In the genomic region with DNA sequence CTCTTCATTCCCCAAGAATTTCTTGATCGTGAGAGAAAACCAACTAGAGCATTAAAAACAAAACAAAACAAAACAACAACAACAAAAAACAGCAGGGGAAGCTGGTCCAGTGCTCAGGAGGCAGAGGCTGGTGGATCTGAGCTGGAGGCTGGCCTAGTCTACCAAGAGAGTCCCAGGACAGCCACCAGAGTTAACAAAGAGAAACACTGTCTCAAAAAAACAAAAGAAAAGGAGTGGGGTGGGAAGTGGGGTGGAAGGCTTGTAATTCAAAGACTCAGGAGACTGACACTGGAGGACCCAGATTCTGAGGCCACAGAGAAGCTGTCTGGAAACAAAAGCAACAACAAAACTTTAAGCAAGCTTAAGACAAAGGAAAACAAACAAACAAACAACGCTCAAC, we compare ENCODE assay signal across 11 mouse cellular contexts. TPM values are rescaled to one million over a fixed set of nuclear protein-coding genes. Genes with fewer than 3 reads are reported as not detected.
A peak's percentile ranks its signal among the peaks of the same experiment; 100 is the strongest.
DNase-seq lines count a peak whose midpoint lies in the region; ATAC-seq and TF ChIP-seq lines count a peak whose summit lies in the region.
"Had no signal": no experiment of that assay in that cellular context is flagged by ENCODE, and none has a peak within 500 bp of the region (broad histone marks: within the 10 kb centered on the region; RNA-seq: fewer than 3 reads in every experiment).

No protein-coding gene starts in this region.

- H3K9ac ChIP-seq in heart, embryonic 11.5 days (ENCODE audit: low read depth, low read length), result no peak overlapping the region
- no peak overlapping the region for H3K9ac ChIP-seq in midbrain, embryonic 11.5 days (ENCODE audit: low read length)
- peak overlapping the region; percentile 93 for H3K9ac ChIP-seq in hindbrain, embryonic 14.5 days
- peak overlapping the region; percentile 83; the same call in 1 of the 2 replicates for H3K9ac ChIP-seq in neural tube, embryonic 13.5 days
- H3K9ac ChIP-seq in lung, postnatal 0 days (replicated peaks; ENCODE audit: low read depth), result no peak overlapping the region

- peaks cover 6% of the 10 kb centered on the region; the same call in 1 of the 2 replicates for H3K4me1 ChIP-seq in heart, embryonic 11.5 days (ENCODE audit: control insufficient read depth, insufficient read depth, low read length)
- peaks cover 42% of the 10 kb centered on the region for H3K4me1 ChIP-seq in midbrain, embryonic 10.5 days
- H3K4me1 ChIP-seq in midbrain, embryonic 11.5 days (ENCODE audit: control insufficient read depth, insufficient read depth, low read length), result peaks cover 10% of the 10 kb centered on the region; the same call in 1 of the 2 replicates
- peaks cover 13% of the 10 kb centered on the region for H3K4me1 ChIP-seq in hindbrain, embryonic 14.5 days (replicated peaks; ENCODE audit: control insufficient read depth, insufficient read depth, low read length)
- peaks cover 30% of the 10 kb centered on the region for H3K4me1 ChIP-seq in neural tube, embryonic 13.5 days (replicated peaks)
- no peaks in the 10 kb centered on the region for H3K4me1 ChIP-seq in lung, postnatal 0 days (ENCODE audit: insufficient read depth, low read depth, low read length)

- no peak overlapping the region for H3K27ac ChIP-seq in heart, embryonic 11.5 days (ENCODE audit: low read depth, low read length)
- no peak overlapping the region; the same call in 1 of the 2 replicates for H3K27ac ChIP-seq in midbrain, embryonic 10.5 days (replicated peaks)
- no peak overlapping the region for H3K27ac ChIP-seq in midbrain, embryonic 11.5 days (ENCODE audit: low read depth, low read length)
- no peak overlapping the region for H3K27ac ChIP-seq in hindbrain, embryonic 14.5 days
- H3K27ac ChIP-seq in neural tube, embryonic 13.5 days (replicated peaks), result peak overlapping the region; percentile 90; the same call in 1 of the 2 replicates
- no peak overlapping the region for H3K27ac ChIP-seq in lung, postnatal 0 days (ENCODE audit: low read length)

- WGBS in heart, embryonic 11.5 days (ENCODE audit: insufficient replicate concordance), result 70% methylated on average over 2 of the region's 2 CpGs
- 54% methylated on average over 2 of the region's 2 CpGs for WGBS in midbrain, embryonic 10.5 days
- WGBS in midbrain, embryonic 11.5 days, result 65% methylated on average over 2 of the region's 2 CpGs
- WGBS in hindbrain, embryonic 14.5 days, result 35% methylated on average over 2 of the region's 2 CpGs
- 53% methylated on average over 2 of the region's 2 CpGs for WGBS in neural tube, embryonic 13.5 days
- WGBS in lung, postnatal 0 days, result 73% methylated on average over 2 of the region's 2 CpGs

- H3K4me2 ChIP-seq in heart, embryonic 11.5 days, result peak overlapping the region; percentile 74; the same call in 1 of the 2 replicates
- H3K4me2 ChIP-seq in midbrain, embryonic 11.5 days, result no peak overlapping the region; the same call in 1 of the 2 replicates
- peak overlapping the region; percentile 82 for H3K4me2 ChIP-seq in hindbrain, embryonic 14.5 days (replicated peaks)
- peak overlapping the region; percentile 74 for H3K4me2 ChIP-seq in neural tube, embryonic 13.5 days
- H3K4me2 ChIP-seq in lung, postnatal 0 days (replicated peaks; ENCODE audit: low read depth, low read length), result no peak overlapping the region

- no peak overlapping the region for H3K4me3 ChIP-seq in heart, embryonic 11.5 days (ENCODE audit: low read depth, low read length)
- peak overlapping the region; percentile 91; the same call in 1 of the 2 replicates for H3K4me3 ChIP-seq in midbrain, embryonic 10.5 days
- H3K4me3 ChIP-seq in midbrain, embryonic 11.5 days (ENCODE audit: low read depth, low read length), result no peak overlapping the region
- H3K4me3 ChIP-seq in hindbrain, embryonic 14.5 days (replicated peaks; ENCODE audit: low read length), result peak overlapping the region; percentile 88
- peak overlapping the region; percentile 69 for H3K4me3 ChIP-seq in neural tube, embryonic 13.5 days
- H3K4me3 ChIP-seq in lung, postnatal 0 days (ENCODE audit: low read depth, low read length), result no peak overlapping the region

- no peaks in the 10 kb centered on the region for H3K9me3 ChIP-seq in heart, embryonic 11.5 days (replicated peaks; ENCODE audit: control insufficient read depth, low read length)
- no peaks in the 10 kb centered on the region for H3K9me3 ChIP-seq in midbrain, embryonic 10.5 days (replicated peaks)
- no peaks in the 10 kb centered on the region for H3K9me3 ChIP-seq in midbrain, embryonic 11.5 days (ENCODE audit: control insufficient read depth, low read length)
- H3K9me3 ChIP-seq in hindbrain, embryonic 14.5 days (ENCODE audit: control insufficient read depth, low read length), result no peaks in the 10 kb centered on the region
- H3K9me3 ChIP-seq in neural tube, embryonic 13.5 days, result no peaks in the 10 kb centered on the region
- H3K9me3 ChIP-seq in lung, postnatal 0 days (ENCODE audit: low read length), result no peaks in the 10 kb centered on the region

- H3K27me3 ChIP-seq in heart, embryonic 11.5 days (ENCODE audit: control insufficient read depth, insufficient read depth, low read length), result no peaks in the 10 kb centered on the region
- H3K27me3 ChIP-seq in midbrain, embryonic 10.5 days (ENCODE audit: low read depth, poor library complexity, severe bottlenecking), result no peaks in the 10 kb centered on the region
- H3K27me3 ChIP-seq in midbrain, embryonic 11.5 days (ENCODE audit: control insufficient read depth, insufficient read depth, low read length), result no peaks in the 10 kb centered on the region
- no peaks in the 10 kb centered on the region for H3K27me3 ChIP-seq in hindbrain, embryonic 14.5 days (ENCODE audit: control insufficient read depth, insufficient read depth, low read length)
- H3K27me3 ChIP-seq in neural tube, embryonic 13.5 days, result no peaks in the 10 kb centered on the region
- no peaks in the 10 kb centered on the region for H3K27me3 ChIP-seq in lung, postnatal 0 days (replicated peaks; ENCODE audit: insufficient read depth, low read length)

- TF ChIP-seq EP300 in lung, postnatal 0 days (IDR thresholded peaks at IDR 0.05), result no peak

- no peak for ATAC-seq in heart, embryonic 11.5 days (replicated peaks; ENCODE audit: insufficient number of reproducible peaks, low FRiP score, low TSS enrichment)
- no peak for ATAC-seq in midbrain, embryonic 11.5 days (ENCODE audit: low FRiP score)
- ATAC-seq in hindbrain, embryonic 14.5 days (ENCODE audit: low FRiP score), result no peak
- ATAC-seq in neural tube, embryonic 13.5 days (ENCODE audit: low read depth), result no peak
- no peak for ATAC-seq in lung, postnatal 0 days

- no peak for DNase-seq in heart, postnatal 36 days
- no peak for DNase-seq in midbrain, embryonic 10.5 days (ENCODE audit: low spot score)
- DNase-seq in midbrain, embryonic 11.5 days (ENCODE audit: low spot score, missing footprints), result no peak
- DNase-seq in hindbrain, embryonic 14.5 days (ENCODE audit: low spot score), result no peak
- no peak for DNase-seq in T-cell, adult 2 months (ENCODE audit: low spot score)
- no peak for DNase-seq in lung, postnatal 0 days (ENCODE audit: low spot score)
- DNase-seq: cerebellum, postnatal 10 days; kidney, postnatal 4 days; lung, adult 18-20 months had no signal

- H3K36me3 ChIP-seq in heart, embryonic 11.5 days (ENCODE audit: control insufficient read depth, insufficient read depth, low read length), result no peaks in the 10 kb centered on the region
- peaks cover 9% of the 10 kb centered on the region for H3K36me3 ChIP-seq in midbrain, embryonic 10.5 days
- no peaks in the 10 kb centered on the region for H3K36me3 ChIP-seq in midbrain, embryonic 11.5 days (ENCODE audit: control insufficient read depth, insufficient read depth, low read length)
- peaks cover 10% of the 10 kb centered on the region for H3K36me3 ChIP-seq in hindbrain, embryonic 14.5 days (replicated peaks; ENCODE audit: control insufficient read depth, insufficient read depth)
- H3K36me3 ChIP-seq in neural tube, embryonic 13.5 days, result peaks cover 9% of the 10 kb centered on the region
- H3K36me3 ChIP-seq in lung, postnatal 0 days (ENCODE audit: insufficient read depth, low read length), result no peaks in the 10 kb centered on the region

- TF ChIP-seq CTCF in lung, postnatal 0 days (IDR thresholded peaks at IDR 0.05), result no peak

- intact Hi-C loops in heart, postnatal 36 days (cut with DNase I), result loop anchor here (1.0 kb wide), 1 partner anchor 20 kb away; no protein-coding TSS in a partner anchor

RNA-seq across cellular contexts. Expression of a gene that starts 1.0 kb away (rescaled TPM):
- 82.4 and 96.1 TPM in 2 replicates for polyA plus RNA-seq in heart, embryonic 11.5 days (2014; fragmentation: Nextera tagmentation; extraction: Ambion mirVana)
- total RNA-seq in heart, postnatal 36 days (2021), result 10 to 100 TPM; 57.1 to 58.5 TPM
- 78.0 and 81.5 TPM in 2 replicates for polyA plus RNA-seq in midbrain, embryonic 10.5 days (2016; fragmentation: Nextera tagmentation; extraction: Ambion mirVana)
- polyA plus RNA-seq in midbrain, embryonic 11.5 days (2014; fragmentation: Nextera tagmentation; extraction: Ambion mirVana), result 95.6 and 101 TPM in 2 replicates
- 176 and 196 TPM in 2 replicates for polyA plus RNA-seq in hindbrain, embryonic 14.5 days (2014; fragmentation: Nextera tagmentation; extraction: Ambion mirVana)
- 156 and 157 TPM in 2 replicates for polyA plus RNA-seq in neural tube, embryonic 13.5 days (2015; fragmentation: Nextera tagmentation; extraction: Ambion mirVana)
- 52.8 and 54.1 TPM in 2 replicates for polyA plus RNA-seq in lung, postnatal 0 days (2015; fragmentation: Nextera tagmentation; extraction: Ambion mirVana)

Comparison
In these comparisons a context has a peak if more than half of its experiments do, and no peak if none do; other contexts are left out.
1. H3K4me3 ChIP-seq: peak in midbrain, embryonic 10.5 days (single experiment), hindbrain, embryonic 14.5 days (single experiment) and neural tube, embryonic 13.5 days (single experiment); none in heart, embryonic 11.5 days (single experiment), midbrain, embryonic 11.5 days (single experiment) and lung, postnatal 0 days (single experiment).
2. H3K4me2 ChIP-seq: peak in heart, embryonic 11.5 days (single experiment), hindbrain, embryonic 14.5 days (single experiment) and neural tube, embryonic 13.5 days (single experiment); none in midbrain, embryonic 11.5 days (single experiment) and lung, postnatal 0 days (single experiment).
3. H3K9ac ChIP-seq: peak in hindbrain, embryonic 14.5 days (single experiment) and neural tube, embryonic 13.5 days (single experiment); none in heart, embryonic 11.5 days (single experiment), midbrain, embryonic 11.5 days (single experiment) and lung, postnatal 0 days (single experiment).